Mouse (Mus musculus): ENCODE results near the gene Fcrl5. TPM values are rescaled to one million over a fixed set of nuclear protein-coding genes. Genes with fewer than 3 reads are reported as not detected.

Gene Fcrl5
- polyA plus RNA-seq, 1 experiment from 2014 or later = not detected

- H3K9me3 ChIP-seq (ENCODE audit: control insufficient read depth, low read length) = no peaks in the 10 kb centered on the region
- ATAC-seq (replicated peaks; ENCODE audit: low FRiP score) (no peak), DNase-seq (ENCODE audit: low spot score) (no peak)
- H3K4me2 ChIP-seq = no peak overlapping the region
- peaks cover 2% of the 10 kb centered on the region; the same call in 1 of the 2 replicates for H3K27me3 ChIP-seq (replicated peaks; ENCODE audit: control insufficient read depth, insufficient read depth, low read length)
- no peak overlapping the region for H3K4me3 ChIP-seq (ENCODE audit: low read depth, low read length)
- no peak overlapping the region for H3K27ac ChIP-seq (ENCODE audit: low read depth, low read length)
- H3K9ac ChIP-seq (ENCODE audit: low read depth, low read length) = no peak overlapping the region
- H3K36me3 ChIP-seq (ENCODE audit: control insufficient read depth, insufficient read depth, low read length) = no peaks in the 10 kb centered on the region
- WGBS = 49% methylated on average over 4 of the region's 4 CpGs
- H3K4me1 ChIP-seq (replicated peaks; ENCODE audit: control insufficient read depth, insufficient read depth, low read length) = peaks cover 3% of the 10 kb centered on the region
Measured at GRCm38 (mm10) chr3:87521126-87521525, 85.6 kb downstream of the Fcrl5 start.

- Histone ChIP-seq H3K4me2 (no peak overlapping the region), H3K4me1 (replicated peaks; ENCODE audit: control insufficient read depth, insufficient read depth, low read length) (peaks cover 6% of the 10 kb centered on the region), H3K9ac (ENCODE audit: low read depth, low read length) (no peak overlapping the region), H3K27ac (ENCODE audit: low read depth, low read length) (no peak overlapping the region), H3K9me3 (ENCODE audit: control insufficient read depth, low read length) (no peaks in the 10 kb centered on the region), H3K4me3 (ENCODE audit: low read depth, low read length) (no peak overlapping the region), H3K27me3 (replicated peaks; ENCODE audit: control insufficient read depth, insufficient read depth, low read length) (peaks cover 2% of the 10 kb centered on the region; the same call in 1 of the 2 replicates), H3K36me3 (ENCODE audit: control insufficient read depth, insufficient read depth, low read length) (no peaks in the 10 kb centered on the region)
- ATAC-seq (replicated peaks; ENCODE audit: low FRiP score) (no peak), DNase-seq (ENCODE audit: low spot score) (no peak)
- WGBS = 59% methylated on average over 1 of the region's 1 CpGs
Measured at GRCm38 (mm10) chr3:87521833-87522232, 86.3 kb downstream of the Fcrl5 start.

- H3K9me3 ChIP-seq (ENCODE audit: control insufficient read depth, low read length) = no peaks in the 10 kb centered on the region
- no peak overlapping the region for H3K27ac ChIP-seq (ENCODE audit: low read depth, low read length)
- no peak overlapping the region for H3K4me3 ChIP-seq (ENCODE audit: low read depth, low read length)
- no peaks in the 10 kb centered on the region for H3K27me3 ChIP-seq (replicated peaks; ENCODE audit: control insufficient read depth, insufficient read depth, low read length)
- H3K4me2 ChIP-seq = no peak overlapping the region
- 86% methylated on average over 9 of the region's 9 CpGs for WGBS
- no peaks in the 10 kb centered on the region; the same call in 1 of the 2 replicates for H3K36me3 ChIP-seq (ENCODE audit: control insufficient read depth, insufficient read depth, low read length)
- no peak overlapping the region for H3K9ac ChIP-seq (ENCODE audit: low read depth, low read length)
- no peak for DNase-seq (ENCODE audit: low spot score)
- peaks cover 10% of the 10 kb centered on the region for H3K4me1 ChIP-seq (replicated peaks; ENCODE audit: control insufficient read depth, insufficient read depth, low read length)
- no peak for ATAC-seq (replicated peaks; ENCODE audit: low FRiP score)
Measured at GRCm38 (mm10) chr3:87523701-87524100, 88.1 kb downstream of the Fcrl5 start.

- Histone ChIP-seq H3K27me3 (replicated peaks; ENCODE audit: control insufficient read depth, insufficient read depth, low read length) (no peaks in the 10 kb centered on the region), H3K27ac (ENCODE audit: low read depth, low read length) (peak within 1 kb of the TSS; percentile 50), H3K36me3 (ENCODE audit: control insufficient read depth, insufficient read depth, low read length) (peaks cover 8% of the 10 kb centered on the region), H3K4me3 (ENCODE audit: low read depth, low read length) (peak within 1 kb of the TSS; percentile 99), H3K9me3 (ENCODE audit: control insufficient read depth, low read length) (no peaks in the 10 kb centered on the region), H3K4me2 (peak within 1 kb of the TSS; percentile 88), H3K9ac (ENCODE audit: low read depth, low read length) (peak within 1 kb of the TSS; percentile 96), H3K4me1 (replicated peaks; ENCODE audit: control insufficient read depth, insufficient read depth, low read length) (peaks cover 10% of the 10 kb centered on the region)
- DNase-seq (ENCODE audit: low spot score) (peak; percentile 82), ATAC-seq (replicated peaks; ENCODE audit: low FRiP score) (peak; percentile 97)
- WGBS = 6% methylated on average over 63 of the region's 64 CpGs
Measured at GRCm38 (mm10) chr3:87525043-87525836, 89.7 kb downstream of the Fcrl5 start, which contains the start of gene Etv3. Gene Etv3, plus strand, starts transcription at chr3:87525407.

GRCm38 (mm10) chr3:87525837-87526570 is 90.4 kb downstream of the Fcrl5 start:
- DNase-seq (ENCODE audit: low spot score) (no peak), ATAC-seq (replicated peaks; ENCODE audit: low FRiP score) (peak; percentile 55)
- peaks cover 10% of the 10 kb centered on the region for H3K4me1 ChIP-seq (replicated peaks; ENCODE audit: control insufficient read depth, insufficient read depth, low read length)
- peak overlapping the region; percentile 99 for H3K4me3 ChIP-seq (ENCODE audit: low read depth, low read length)
- H3K27ac ChIP-seq (ENCODE audit: low read depth, low read length) = peak overlapping the region; percentile 50
- H3K36me3 ChIP-seq (ENCODE audit: control insufficient read depth, insufficient read depth, low read length) = peaks cover 10% of the 10 kb centered on the region
- H3K27me3 ChIP-seq (replicated peaks; ENCODE audit: control insufficient read depth, insufficient read depth, low read length) = no peaks in the 10 kb centered on the region
- H3K9ac ChIP-seq (ENCODE audit: low read depth, low read length) = peak overlapping the region; percentile 96
- peak overlapping the region; percentile 88 for H3K4me2 ChIP-seq
- 7% methylated on average over 27 of the region's 27 CpGs for WGBS
- no peaks in the 10 kb centered on the region for H3K9me3 ChIP-seq (ENCODE audit: control insufficient read depth, low read length)

GRCm38 (mm10) chr3:87527139-87527538 is 91.6 kb downstream of the Fcrl5 start:
- WGBS = 78% methylated on average over 12 of the region's 12 CpGs
- Histone ChIP-seq H3K9me3 (ENCODE audit: control insufficient read depth, low read length) (no peaks in the 10 kb centered on the region), H3K4me2 (no peak overlapping the region), H3K4me1 (replicated peaks; ENCODE audit: control insufficient read depth, insufficient read depth, low read length) (peaks cover 10% of the 10 kb centered on the region), H3K36me3 (ENCODE audit: control insufficient read depth, insufficient read depth, low read length) (peaks cover 10% of the 10 kb centered on the region), H3K4me3 (ENCODE audit: low read depth, low read length) (no peak overlapping the region), H3K27ac (ENCODE audit: low read depth, low read length) (no peak overlapping the region), H3K27me3 (replicated peaks; ENCODE audit: control insufficient read depth, insufficient read depth, low read length) (no peaks in the 10 kb centered on the region), H3K9ac (ENCODE audit: low read depth, low read length) (no peak overlapping the region)
- DNase-seq (ENCODE audit: low spot score) (no peak), ATAC-seq (replicated peaks; ENCODE audit: low FRiP score) (no peak)

- DNase-seq (ENCODE audit: low spot score) (no peak), ATAC-seq (replicated peaks; ENCODE audit: low FRiP score) (no peak)
- H3K36me3 ChIP-seq (ENCODE audit: control insufficient read depth, insufficient read depth, low read length) = peaks cover 13% of the 10 kb centered on the region
- H3K4me1 ChIP-seq (replicated peaks; ENCODE audit: control insufficient read depth, insufficient read depth, low read length) = peaks cover 10% of the 10 kb centered on the region
- no peak overlapping the region for H3K27ac ChIP-seq (ENCODE audit: low read depth, low read length)
- H3K4me3 ChIP-seq (ENCODE audit: low read depth, low read length) = no peak overlapping the region
- no peak overlapping the region for H3K9ac ChIP-seq (ENCODE audit: low read depth, low read length)
- WGBS = 79% methylated on average over 8 of the region's 8 CpGs
- H3K9me3 ChIP-seq (ENCODE audit: control insufficient read depth, low read length) = no peaks in the 10 kb centered on the region
- H3K27me3 ChIP-seq (replicated peaks; ENCODE audit: control insufficient read depth, insufficient read depth, low read length) = no peaks in the 10 kb centered on the region
- H3K4me2 ChIP-seq = no peak overlapping the region
Measured at GRCm38 (mm10) chr3:87528021-87528420, 92.4 kb downstream of the Fcrl5 start.

- Histone ChIP-seq H3K27ac (ENCODE audit: low read depth, low read length) (no peak overlapping the region), H3K4me2 (no peak overlapping the region), H3K27me3 (replicated peaks; ENCODE audit: control insufficient read depth, insufficient read depth, low read length) (no peaks in the 10 kb centered on the region), H3K4me1 (replicated peaks; ENCODE audit: control insufficient read depth, insufficient read depth, low read length) (peaks cover 10% of the 10 kb centered on the region), H3K9ac (ENCODE audit: low read depth, low read length) (no peak overlapping the region), H3K36me3 (ENCODE audit: control insufficient read depth, insufficient read depth, low read length) (peaks cover 17% of the 10 kb centered on the region), H3K4me3 (ENCODE audit: low read depth, low read length) (no peak overlapping the region), H3K9me3 (ENCODE audit: control insufficient read depth, low read length) (no peaks in the 10 kb centered on the region)
- WGBS = 84% methylated on average over 8 of the region's 8 CpGs
- ATAC-seq (replicated peaks; ENCODE audit: low FRiP score) (no peak), DNase-seq (ENCODE audit: low spot score) (no peak)
Measured at GRCm38 (mm10) chr3:87528841-87529240, 93.3 kb downstream of the Fcrl5 start.

Data from liver, embryonic 11.5 days (tissue).